Mouse (Mus musculus): ENCODE measurements at regions not wholly inside any gene's neighbourhood (a gene's known extent, or its start where the extent isn't known, plus 50 kb on each side); places are given as distances from the start of the nearest gene placed in this dataset.

DNA sequence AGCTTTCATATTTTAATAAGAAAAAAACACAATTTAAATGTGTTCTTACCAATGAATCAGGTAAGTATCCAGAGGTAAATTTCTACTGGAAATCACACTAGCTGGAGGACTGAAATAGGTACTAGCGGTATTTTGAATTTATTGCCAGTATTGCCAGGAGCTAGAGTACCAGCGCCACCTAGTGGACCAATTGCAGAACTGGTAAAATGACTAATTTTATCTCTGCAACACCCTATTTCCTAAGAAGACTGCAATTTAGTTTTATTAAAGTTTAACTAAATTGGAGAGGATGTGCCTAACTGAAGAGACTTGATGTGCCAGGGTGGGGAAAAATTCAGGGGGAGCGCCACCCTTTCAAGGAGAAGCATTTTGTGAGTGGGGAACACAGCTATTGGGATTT lies 85.3 kb upstream of the Tecrl start:
- TF ChIP-seq CTCF (IDR thresholded peaks at IDR 0.05; ENCODE audit: low read depth, low read length) = peak; percentile 57
- TF ChIP-seq POLR2A (IDR thresholded peaks at IDR 0.05; ENCODE audit: extremely low read depth, insufficient read depth, low read length) = no peak
